Mouse (Mus musculus): ENCODE results near the gene Aup1.
A peak's percentile ranks its signal among the peaks of the same experiment; 100 is the strongest.

The Aup1 gene

GRCm38 (mm10) chr6:83069488-83070246, 15.3 kb downstream of the Aup1 start:
- H3K36me3 ChIP-seq (ENCODE audit: control insufficient read depth, insufficient read depth, low read length, poor library complexity, severe bottlenecking), result no peaks in the 10 kb centered on the region
- H3K27me3 ChIP-seq (ENCODE audit: control insufficient read depth, insufficient read depth, low read length, poor library complexity, severe bottlenecking), result peaks cover 9% of the 10 kb centered on the region
- no peak for DNase-seq (ENCODE audit: low read depth, low spot score)

- H3K27me3 ChIP-seq (ENCODE audit: control insufficient read depth, insufficient read depth, low read length, poor library complexity, severe bottlenecking), result peaks cover 9% of the 10 kb centered on the region
- DNase-seq (ENCODE audit: low read depth, low spot score), result no peak
- H3K36me3 ChIP-seq (ENCODE audit: control insufficient read depth, insufficient read depth, low read length, poor library complexity, severe bottlenecking), result no peaks in the 10 kb centered on the region
Observed at GRCm38 (mm10) chr6:83070247-83070310, 15.8 kb downstream of the Aup1 start, which contains the start of gene Tlx2. Tlx2 (minus strand) TSS chr6:83070293.

GRCm38 (mm10) chr6:83070311-83071219, 16.2 kb downstream of the Aup1 start:
- peak; percentile 50 for DNase-seq (ENCODE audit: low read depth, low spot score)
- no peaks in the 10 kb centered on the region for H3K36me3 ChIP-seq (ENCODE audit: control insufficient read depth, insufficient read depth, low read length, poor library complexity, severe bottlenecking)
- H3K27me3 ChIP-seq (ENCODE audit: control insufficient read depth, insufficient read depth, low read length, poor library complexity, severe bottlenecking), result peaks cover 9% of the 10 kb centered on the region

- H3K36me3 ChIP-seq (ENCODE audit: control insufficient read depth, insufficient read depth, low read length, poor library complexity, severe bottlenecking), result no peaks in the 10 kb centered on the region
- no peak for DNase-seq (ENCODE audit: low read depth, low spot score)
- peaks cover 9% of the 10 kb centered on the region for H3K27me3 ChIP-seq (ENCODE audit: control insufficient read depth, insufficient read depth, low read length, poor library complexity, severe bottlenecking)
Observed at GRCm38 (mm10) chr6:83071220-83071619, 16.9 kb downstream of the Aup1 start.

- Histone ChIP-seq H3K36me3 (ENCODE audit: control insufficient read depth, insufficient read depth, low read length, poor library complexity, severe bottlenecking) (no peaks in the 10 kb centered on the region), H3K27me3 (ENCODE audit: control insufficient read depth, insufficient read depth, low read length, poor library complexity, severe bottlenecking) (peaks cover 6% of the 10 kb centered on the region; the same call in 1 of the 2 replicates)
- DNase-seq (ENCODE audit: low read depth, low spot score), result peak; percentile 60
Observed at GRCm38 (mm10) chr6:83074979-83075378, 20.7 kb downstream of the Aup1 start.

- H3K36me3 ChIP-seq (ENCODE audit: control insufficient read depth, insufficient read depth, low read length, poor library complexity, severe bottlenecking), result 0 out of 2 replicates have a peak, but pooled peaks cover 4% of the 10 kb centered on the region
- no peak for DNase-seq (ENCODE audit: low read depth, low spot score)
Observed at GRCm38 (mm10) chr6:83077630-83078323, 23.5 kb downstream of the Aup1 start, which contains the start of gene Pcgf1. Pcgf1 (plus strand) TSS chr6:83077869.

GRCm38 (mm10) chr6:83078324-83078858, 24.1 kb downstream of the Aup1 start:
- Histone ChIP-seq H3K36me3 (ENCODE audit: control insufficient read depth, insufficient read depth, low read length, poor library complexity, severe bottlenecking) (0 out of 2 replicates have a peak, but pooled peaks cover 4% of the 10 kb centered on the region), H3K27me3 (ENCODE audit: control insufficient read depth, insufficient read depth, low read length, poor library complexity, severe bottlenecking) (peaks cover 2% of the 10 kb centered on the region; the same call in 1 of the 2 replicates)
- DNase-seq (ENCODE audit: low read depth, low spot score), result peak; percentile 99

More at GRCm38 (mm10) chr6:83077630-83078323, 23.5 kb downstream of the Aup1 start, which contains the start of gene Pcgf1:
- peaks cover 3% of the 10 kb centered on the region; the same call in 1 of the 2 replicates for H3K27me3 ChIP-seq (ENCODE audit: control insufficient read depth, insufficient read depth, low read length, poor library complexity, severe bottlenecking)

- H3K36me3 ChIP-seq (ENCODE audit: control insufficient read depth, insufficient read depth, low read length, poor library complexity, severe bottlenecking), result 0 out of 2 replicates have a peak, but pooled peaks cover 4% of the 10 kb centered on the region
- no peak for DNase-seq (ENCODE audit: low read depth, low spot score)
- H3K27me3 ChIP-seq (ENCODE audit: control insufficient read depth, insufficient read depth, low read length, poor library complexity, severe bottlenecking), result no peaks in the 10 kb centered on the region
Observed at GRCm38 (mm10) chr6:83080210-83080609, 25.9 kb downstream of the Aup1 start.

- DNase-seq (ENCODE audit: low read depth, low spot score), result no peak
- peaks cover 3% of the 10 kb centered on the region for H3K27me3 ChIP-seq (ENCODE audit: control insufficient read depth, insufficient read depth, low read length, poor library complexity, severe bottlenecking)
Observed at GRCm38 (mm10) chr6:83083497-83083896, 29.2 kb downstream of the Aup1 start.

GRCm38 (mm10) chr6:83084477-83084876, 30.2 kb downstream of the Aup1 start:
- DNase-seq (ENCODE audit: low read depth, low spot score), result no peak
- H3K36me3 ChIP-seq (ENCODE audit: control insufficient read depth, insufficient read depth, low read length, poor library complexity, severe bottlenecking), result 0 out of 2 replicates have a peak, but pooled peaks cover 4% of the 10 kb centered on the region
- peaks cover 3% of the 10 kb centered on the region for H3K27me3 ChIP-seq (ENCODE audit: control insufficient read depth, insufficient read depth, low read length, poor library complexity, severe bottlenecking)

More at GRCm38 (mm10) chr6:83083497-83083896, 29.2 kb downstream of the Aup1 start:
- H3K36me3 ChIP-seq (ENCODE audit: control insufficient read depth, insufficient read depth, low read length, poor library complexity, severe bottlenecking), result 0 out of 2 replicates have a peak, but pooled peaks cover 4% of the 10 kb centered on the region

- 0 out of 2 replicates have a peak, but pooled peaks cover 4% of the 10 kb centered on the region for H3K36me3 ChIP-seq (ENCODE audit: control insufficient read depth, insufficient read depth, low read length, poor library complexity, severe bottlenecking)
- peaks cover 3% of the 10 kb centered on the region for H3K27me3 ChIP-seq (ENCODE audit: control insufficient read depth, insufficient read depth, low read length, poor library complexity, severe bottlenecking)
- no peak for DNase-seq (ENCODE audit: low read depth, low spot score)
Observed at GRCm38 (mm10) chr6:83086121-83087035, 32.1 kb downstream of the Aup1 start, which contains the start of gene Lbx2. Lbx2 (plus strand) TSS chr6:83086367.

GRCm38 (mm10) chr6:83087205-83087925, 33.0 kb downstream of the Aup1 start:
- H3K27me3 ChIP-seq (ENCODE audit: control insufficient read depth, insufficient read depth, low read length, poor library complexity, severe bottlenecking), result peaks cover 3% of the 10 kb centered on the region
- DNase-seq (ENCODE audit: low read depth, low spot score), result no peak
- no peaks in the 10 kb centered on the region for H3K36me3 ChIP-seq (ENCODE audit: control insufficient read depth, insufficient read depth, low read length, poor library complexity, severe bottlenecking)

- Histone ChIP-seq H3K27me3 (ENCODE audit: control insufficient read depth, insufficient read depth, low read length, poor library complexity, severe bottlenecking) (peaks cover 3% of the 10 kb centered on the region), H3K36me3 (ENCODE audit: control insufficient read depth, insufficient read depth, low read length, poor library complexity, severe bottlenecking) (no peaks in the 10 kb centered on the region)
- no peak for DNase-seq (ENCODE audit: low read depth, low spot score)
Observed at GRCm38 (mm10) chr6:83087926-83088260, 33.6 kb downstream of the Aup1 start.

Measured in splenic B cell, adult 2 months (primary cell).